Mouse (Mus musculus): ENCODE results near the gene Kmt2c. TPM values are rescaled to one million over a fixed set of nuclear protein-coding genes. Genes with fewer than 3 reads are reported as not detected.

Gene Kmt2c
- polyA plus RNA-seq (2012; rRNA removed) = 5.1 and 9.3 TPM in 2 replicates

DNA sequence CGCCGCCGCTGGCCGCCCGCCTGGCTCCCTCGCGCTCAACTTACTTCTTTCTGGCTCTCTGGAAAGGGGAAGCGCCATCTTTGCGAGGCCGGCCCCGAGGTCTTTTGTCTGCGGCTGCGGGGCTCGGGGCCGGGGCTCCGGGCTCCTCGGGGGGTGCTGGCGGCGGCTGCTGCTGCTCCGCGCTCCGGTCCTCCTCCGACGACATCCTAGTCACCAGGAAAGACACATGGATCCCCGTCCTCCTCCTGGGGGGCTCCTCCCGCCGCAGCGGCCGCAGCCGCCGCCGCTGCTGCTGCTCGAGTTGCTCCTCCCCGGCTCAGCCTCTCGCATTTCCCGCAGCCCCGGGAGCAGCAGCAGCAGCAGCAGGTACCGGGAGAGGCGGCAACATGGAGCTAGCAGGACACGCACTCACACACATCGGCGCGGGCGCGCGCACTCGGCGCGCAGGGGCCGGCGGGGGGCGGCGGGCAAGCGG, at the start of gene Kmt2c:
TSS of gene Kmt2c (minus strand) at position 438 of the 475 bp plus-strand sequence.
- H3K4me3 ChIP-seq (ENCODE audit: low read depth, low read length) = peak within 1 kb of the TSS; percentile 91
- WGBS = under 1% methylated on average over 53 of the region's 54 CpGs
- H3K36me3 ChIP-seq (ENCODE audit: control insufficient read depth, insufficient read depth, low read length) = no peaks in the 10 kb centered on the region
- no peaks in the 10 kb centered on the region for H3K27me3 ChIP-seq (ENCODE audit: control insufficient read depth, insufficient read depth, low read length)
- H3K4me1 ChIP-seq (ENCODE audit: control insufficient read depth, insufficient read depth, insufficient read length, low read length) = no peaks in the 10 kb centered on the region
- TF ChIP-seq POLR2A (IDR thresholded peaks at IDR 0.05; ENCODE audit: low read depth, low read length) (peak; percentile 84), CTCF (IDR thresholded peaks at IDR 0.05; ENCODE audit: extremely low read depth, insufficient read length, insufficient replicate concordance, low read depth, low read length) (no peak)
- peak within 1 kb of the TSS; percentile 100 for H3K27ac ChIP-seq (ENCODE audit: insufficient read depth, low read depth, low read length)

DNA sequence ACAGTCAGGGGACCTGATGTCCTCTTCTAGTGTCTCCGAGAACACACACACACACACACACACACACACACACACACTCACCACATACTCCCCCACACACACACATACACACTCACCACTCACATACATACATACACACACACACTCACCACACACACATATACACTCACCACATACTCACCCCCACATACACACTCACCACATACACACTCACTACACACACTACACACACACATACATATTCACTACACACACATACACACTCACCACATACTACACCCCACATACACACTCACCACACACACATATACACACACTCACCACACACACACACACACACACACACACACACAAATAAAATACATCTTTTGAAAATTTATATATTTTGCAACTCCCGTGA, 48.3 kb upstream of the Kmt2c start:
- WGBS = 95% methylated on average over 2 of the region's 2 CpGs
- Histone ChIP-seq H3K36me3 (ENCODE audit: control insufficient read depth, insufficient read depth, low read length) (no peaks in the 10 kb centered on the region), H3K4me1 (ENCODE audit: control insufficient read depth, insufficient read depth, insufficient read length, low read length) (no peaks in the 10 kb centered on the region), H3K27ac (ENCODE audit: insufficient read depth, low read depth, low read length) (no peak overlapping the region), H3K27me3 (ENCODE audit: control insufficient read depth, insufficient read depth, low read length) (no peaks in the 10 kb centered on the region), H3K4me3 (ENCODE audit: low read depth, low read length) (no peak overlapping the region)
- TF ChIP-seq CTCF (IDR thresholded peaks at IDR 0.05; ENCODE audit: extremely low read depth, insufficient read length, insufficient replicate concordance, low read depth, low read length) (no peak), POLR2A (IDR thresholded peaks at IDR 0.05; ENCODE audit: low read depth, low read length) (no peak)

DNA sequence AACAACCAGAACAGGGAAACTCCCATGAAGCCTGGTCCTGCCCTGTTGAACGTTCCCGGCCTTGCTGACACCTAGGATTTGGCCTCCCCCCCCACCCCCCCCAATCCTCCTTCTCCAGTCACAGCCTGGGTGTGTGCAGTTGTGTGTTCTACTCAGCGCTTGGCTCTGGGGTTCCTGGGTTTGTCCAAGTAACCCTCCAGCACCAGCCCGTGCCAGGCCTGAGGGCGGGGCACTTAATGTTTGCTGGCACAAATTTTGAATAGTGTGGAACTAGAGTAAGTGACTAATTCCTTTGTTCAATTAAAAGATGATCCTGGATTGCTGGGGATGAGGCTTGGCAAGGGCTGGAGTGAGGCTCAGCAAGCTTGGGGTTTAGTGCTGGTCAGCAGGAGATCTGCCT, 46.0 kb upstream of the Kmt2c start:
- Histone ChIP-seq H3K27me3 (ENCODE audit: control insufficient read depth, insufficient read depth, low read length) (no peaks in the 10 kb centered on the region), H3K4me3 (ENCODE audit: low read depth, low read length) (no peak overlapping the region), H3K36me3 (ENCODE audit: control insufficient read depth, insufficient read depth, low read length) (no peaks in the 10 kb centered on the region), H3K27ac (ENCODE audit: insufficient read depth, low read depth, low read length) (no peak overlapping the region), H3K4me1 (ENCODE audit: control insufficient read depth, insufficient read depth, insufficient read length, low read length) (0 out of 2 replicates have a peak, but pooled peaks cover 1% of the 10 kb centered on the region)
- 43% methylated on average over 5 of the region's 5 CpGs for WGBS
- no peak for TF ChIP-seq POLR2A (IDR thresholded peaks at IDR 0.05; ENCODE audit: low read depth, low read length)
- TF ChIP-seq CTCF (IDR thresholded peaks at IDR 0.05; ENCODE audit: extremely low read depth, insufficient read length, insufficient replicate concordance, low read depth, low read length) = no peak

- H3K27ac ChIP-seq (ENCODE audit: insufficient read depth, low read depth, low read length) = no peak overlapping the region
Measured at GRCm38 (mm10) chr5:25544061-25544460, 45.5 kb upstream of the Kmt2c start.

DNA sequence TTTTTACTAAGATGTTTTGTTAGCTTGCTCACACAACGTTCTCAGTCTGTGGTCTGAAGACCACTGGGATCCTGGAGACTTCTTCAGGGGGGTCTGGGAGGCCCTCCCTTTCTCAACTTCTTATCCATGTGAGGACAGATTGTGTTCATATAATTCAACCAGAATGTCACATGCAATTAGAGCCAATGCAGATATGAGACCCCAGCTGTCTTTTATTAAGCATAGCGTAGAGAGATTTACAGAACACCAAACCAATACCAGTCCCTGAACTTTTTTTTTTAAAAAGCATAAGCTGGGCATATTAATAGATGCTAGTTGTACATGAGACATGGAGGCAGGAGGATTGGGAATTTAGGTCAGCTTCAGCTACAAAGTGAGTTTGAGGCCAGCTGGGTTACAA, 43.1 kb upstream of the Kmt2c start:
- Histone ChIP-seq H3K36me3 (ENCODE audit: control insufficient read depth, insufficient read depth, low read length) (no peaks in the 10 kb centered on the region), H3K4me3 (ENCODE audit: low read depth, low read length) (no peak overlapping the region), H3K4me1 (ENCODE audit: control insufficient read depth, insufficient read depth, insufficient read length, low read length) (peaks cover 3% of the 10 kb centered on the region; the same call in 1 of the 2 replicates), H3K27ac (ENCODE audit: insufficient read depth, low read depth, low read length) (no peak overlapping the region), H3K27me3 (ENCODE audit: control insufficient read depth, insufficient read depth, low read length) (no peaks in the 10 kb centered on the region)
- 75% methylated on average over 2 of the region's 2 CpGs for WGBS
- TF ChIP-seq POLR2A (IDR thresholded peaks at IDR 0.05; ENCODE audit: low read depth, low read length) = no peak
- TF ChIP-seq CTCF (IDR thresholded peaks at IDR 0.05; ENCODE audit: extremely low read depth, insufficient read length, insufficient replicate concordance, low read depth, low read length) = no peak

More at GRCm38 (mm10) chr5:25544061-25544460, 45.5 kb upstream of the Kmt2c start:
- Histone ChIP-seq H3K27me3 (ENCODE audit: control insufficient read depth, insufficient read depth, low read length) (no peaks in the 10 kb centered on the region), H3K4me1 (ENCODE audit: control insufficient read depth, insufficient read depth, insufficient read length, low read length) (0 out of 2 replicates have a peak, but pooled peaks cover 1% of the 10 kb centered on the region), H3K4me3 (ENCODE audit: low read depth, low read length) (no peak overlapping the region), H3K36me3 (ENCODE audit: control insufficient read depth, insufficient read depth, low read length) (no peaks in the 10 kb centered on the region)
- WGBS = 90% methylated on average over 3 of the region's 3 CpGs
- TF ChIP-seq CTCF (IDR thresholded peaks at IDR 0.05; ENCODE audit: extremely low read depth, insufficient read length, insufficient replicate concordance, low read depth, low read length) = no peak
- TF ChIP-seq POLR2A (IDR thresholded peaks at IDR 0.05; ENCODE audit: low read depth, low read length) = no peak

DNA sequence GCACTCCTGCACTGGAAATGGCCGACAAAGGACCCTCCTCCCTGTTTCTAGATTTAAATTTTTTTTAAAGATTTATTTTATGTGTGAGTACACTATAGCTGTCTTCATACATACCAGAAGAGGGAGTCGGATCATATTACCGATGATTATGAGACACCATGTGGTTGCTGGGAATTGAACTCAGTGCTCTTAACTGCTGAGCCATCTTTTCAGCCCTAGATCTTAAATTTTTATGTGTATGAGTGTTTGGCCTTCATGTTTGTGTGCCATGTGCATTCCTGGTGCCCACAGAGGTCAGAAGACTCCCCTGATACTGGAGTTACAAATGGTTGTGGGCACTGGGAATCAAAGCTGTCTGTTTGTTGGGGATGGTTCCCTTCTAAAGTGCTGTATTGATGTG, 42.3 kb upstream of the Kmt2c start:
- H3K27me3 ChIP-seq (ENCODE audit: control insufficient read depth, insufficient read depth, low read length) = no peaks in the 10 kb centered on the region
- peaks cover 3% of the 10 kb centered on the region; the same call in 1 of the 2 replicates for H3K4me1 ChIP-seq (ENCODE audit: control insufficient read depth, insufficient read depth, insufficient read length, low read length)
- no peak overlapping the region for H3K27ac ChIP-seq (ENCODE audit: insufficient read depth, low read depth, low read length)
- 74% methylated on average over 3 of the region's 3 CpGs for WGBS
- no peaks in the 10 kb centered on the region for H3K36me3 ChIP-seq (ENCODE audit: control insufficient read depth, insufficient read depth, low read length)
- no peak for TF ChIP-seq CTCF (IDR thresholded peaks at IDR 0.05; ENCODE audit: extremely low read depth, insufficient read length, insufficient replicate concordance, low read depth, low read length)
- no peak for TF ChIP-seq POLR2A (IDR thresholded peaks at IDR 0.05; ENCODE audit: low read depth, low read length)
- H3K4me3 ChIP-seq (ENCODE audit: low read depth, low read length) = no peak overlapping the region

- no peak overlapping the region for H3K4me3 ChIP-seq (ENCODE audit: low read depth, low read length)
- H3K27me3 ChIP-seq (ENCODE audit: control insufficient read depth, insufficient read depth, low read length) = no peaks in the 10 kb centered on the region
- H3K4me1 ChIP-seq (ENCODE audit: control insufficient read depth, insufficient read depth, insufficient read length, low read length) = peaks cover 4% of the 10 kb centered on the region; the same call in 1 of the 2 replicates
- TF ChIP-seq CTCF (IDR thresholded peaks at IDR 0.05; ENCODE audit: extremely low read depth, insufficient read length, insufficient replicate concordance, low read depth, low read length) = no peak
- no peak for TF ChIP-seq POLR2A (IDR thresholded peaks at IDR 0.05; ENCODE audit: low read depth, low read length)
- no peaks in the 10 kb centered on the region for H3K36me3 ChIP-seq (ENCODE audit: control insufficient read depth, insufficient read depth, low read length)
- no peak overlapping the region for H3K27ac ChIP-seq (ENCODE audit: insufficient read depth, low read depth, low read length)
Measured at GRCm38 (mm10) chr5:25540412-25540811, 41.8 kb upstream of the Kmt2c start.

Data from small intestine, adult 2 months (tissue).